Comparison of ENCODE assay signal across 8 mouse cellular contexts in genomic region chr12:32953596-32954215, GRCm38 (mm10). TPM values are rescaled to one million over a fixed set of nuclear protein-coding genes. Genes with fewer than 3 reads are reported as not detected.
A peak's percentile ranks its signal among the peaks of the same experiment; 100 is the strongest.
DNase-seq lines count a peak whose midpoint lies in the region; ATAC-seq and TF ChIP-seq lines count a peak whose summit lies in the region.

Gene Sypl, plus strand, starts transcription at chr12:32953891.

- peak within 1 kb of the TSS; percentile 80 for H3K9ac ChIP-seq in forebrain, embryonic 16.5 days (replicated peaks; ENCODE audit: low read depth, low read length)
- peak within 1 kb of the TSS; percentile 80 for H3K9ac ChIP-seq in lung, embryonic 14.5 days

- peaks cover 4% of the 10 kb centered on the region; the same call in 1 of the 2 replicates for H3K27me3 ChIP-seq in G1E (ENCODE audit: insufficient read depth, low read length)
- H3K27me3 ChIP-seq in forebrain, embryonic 16.5 days (replicated peaks; ENCODE audit: control insufficient read depth, insufficient read depth, low read length) = no peaks in the 10 kb centered on the region
- no peaks in the 10 kb centered on the region for H3K27me3 ChIP-seq in lung, embryonic 14.5 days (ENCODE audit: insufficient read depth, low read length)
- H3K27me3 ChIP-seq in thymus, adult 2 months (ENCODE audit: control insufficient read depth, insufficient read depth, low read length) = no peaks in the 10 kb centered on the region

- H3K4me3 ChIP-seq in G1E (ENCODE audit: low read depth, low read length) = peak within 1 kb of the TSS; percentile 93
- H3K4me3 ChIP-seq in forebrain, embryonic 16.5 days (replicated peaks; ENCODE audit: low read length) = peak within 1 kb of the TSS; percentile 83
- H3K4me3 ChIP-seq in layer of hippocampus, adult 2 months = peak within 1 kb of the TSS; percentile 76
- H3K4me3 ChIP-seq in lung, embryonic 14.5 days (ENCODE audit: low read depth, low read length) = peak within 1 kb of the TSS; percentile 82
- H3K4me3 ChIP-seq in olfactory bulb, adult 2 months (ENCODE audit: insufficient read depth, low read depth, low read length) = peak within 1 kb of the TSS; percentile 92
- H3K4me3 ChIP-seq in thymus, adult 2 months (ENCODE audit: control insufficient read depth, insufficient read depth, low read length) = peak within 1 kb of the TSS; percentile 96

- intact Hi-C loops in heart, postnatal 36 days (cut with DNase I) = loop anchor here (2.0 to 5.0 kb wide), 3 partner anchors 57 to 236 kb away; no protein-coding TSS in a partner anchor

- peak within 1 kb of the TSS; percentile 97 for H3K27ac ChIP-seq in forebrain, embryonic 16.5 days (ENCODE audit: low read length)
- peak within 1 kb of the TSS; percentile 98 for H3K27ac ChIP-seq in layer of hippocampus, adult 2 months
- peak within 1 kb of the TSS; percentile 98 for H3K27ac ChIP-seq in lung, embryonic 14.5 days (ENCODE audit: low read depth)
- H3K27ac ChIP-seq in olfactory bulb, adult 2 months (ENCODE audit: insufficient read depth, low read depth, low read length) = peak within 1 kb of the TSS; percentile 95
- peak within 1 kb of the TSS; percentile 87 for H3K27ac ChIP-seq in thymus, adult 2 months (ENCODE audit: control insufficient read depth, insufficient read depth, low read length)

- H3K36me3 ChIP-seq in G1E (replicated peaks) = peaks cover 2% of the 10 kb centered on the region
- no peaks in the 10 kb centered on the region for H3K36me3 ChIP-seq in forebrain, embryonic 16.5 days (ENCODE audit: control insufficient read depth, insufficient read depth)
- no peaks in the 10 kb centered on the region for H3K36me3 ChIP-seq in lung, embryonic 14.5 days (ENCODE audit: insufficient read depth)
- no peaks in the 10 kb centered on the region for H3K36me3 ChIP-seq in thymus, adult 2 months (ENCODE audit: control insufficient read depth, insufficient read depth, low read length)

- peak; percentile 98 for ATAC-seq in G1E (ENCODE audit: extremely low read depth, insufficient number of reproducible peaks, low FRiP score, poor library complexity, severe bottlenecking)
- peak; percentile 96 for ATAC-seq in forebrain, embryonic 16.5 days
- ATAC-seq in lung, embryonic 14.5 days (ENCODE audit: insufficient read depth) = peak; percentile 99

- peak; percentile 99 for DNase-seq in G1E (ENCODE audit: low spot score)
- DNase-seq in cerebellum, adult 18-20 months = peak; percentile 93
- peak; percentile 93 to 95 for DNase-seq in heart, postnatal 36 days
- peak; percentile 91 to 96 for DNase-seq in layer of hippocampus, adult 2 months (ENCODE audit: low spot score in 2 of 2)
- DNase-seq in lung, embryonic 14.5 days = peak; percentile 99
- peak; percentile 91 for DNase-seq in thymus, adult 2 months

- peaks cover 22% of the 10 kb centered on the region for H3K4me1 ChIP-seq in G1E (ENCODE audit: insufficient read depth, low read depth, low read length)
- H3K4me1 ChIP-seq in forebrain, embryonic 16.5 days (replicated peaks; ENCODE audit: control insufficient read depth, insufficient read depth, low read length) = peaks cover 9% of the 10 kb centered on the region
- peaks cover 8% of the 10 kb centered on the region for H3K4me1 ChIP-seq in lung, embryonic 14.5 days (ENCODE audit: insufficient read depth)
- peaks cover 5% of the 10 kb centered on the region; the same call in 1 of the 2 replicates for H3K4me1 ChIP-seq in olfactory bulb, adult 2 months (ENCODE audit: control insufficient read depth, insufficient read depth, low read length)
- peaks cover 4% of the 10 kb centered on the region for H3K4me1 ChIP-seq in thymus, adult 2 months (replicated peaks; ENCODE audit: control insufficient read depth, insufficient read depth, low read length)

- WGBS in forebrain, embryonic 16.5 days = under 1% methylated on average over 42 of the region's 52 CpGs
- under 1% methylated on average over 48 of the region's 52 CpGs for WGBS in lung, embryonic 14.5 days
- WGBS in olfactory bulb, adult 2 months = under 1% methylated on average over 38 of the region's 52 CpGs
- under 1% methylated on average over 52 of the region's 52 CpGs for WGBS in thymus, adult 2 months

- TF ChIP-seq POLR2A in olfactory bulb, adult 2 months (IDR thresholded peaks at IDR 0.05; ENCODE audit: insufficient read depth, low read depth, low read length) = no peak; the same call in 1 of the 2 replicates
- TF ChIP-seq POLR2A in thymus, adult 2 months (IDR thresholded peaks at IDR 0.05; ENCODE audit: control insufficient read depth, extremely low read depth, insufficient read depth, low read length, poor library complexity) = 0 out of 2 replicates have a peak, but pooled peaks have one; percentile 6

- no peaks in the 10 kb centered on the region for H3K9me3 ChIP-seq in G1E (replicated peaks)
- H3K9me3 ChIP-seq in forebrain, embryonic 16.5 days (ENCODE audit: control insufficient read depth, low read length) = no peaks in the 10 kb centered on the region
- no peaks in the 10 kb centered on the region for H3K9me3 ChIP-seq in lung, embryonic 14.5 days (ENCODE audit: low read depth, low read length)

- no peak for TF ChIP-seq CTCF in G1E (IDR thresholded peaks at IDR 0.05; ENCODE audit: low read depth, low read length)
- no peak for TF ChIP-seq CTCF in layer of hippocampus, adult 2 months (conservative IDR thresholded peaks at IDR 0.05)
- no peak for TF ChIP-seq CTCF in lung, embryonic 14.5 days (IDR thresholded peaks at IDR 0.05; ENCODE audit: low read depth)
- TF ChIP-seq CTCF in olfactory bulb, adult 2 months (IDR thresholded peaks at IDR 0.05; ENCODE audit: insufficient read depth, low read depth, low read length) = no peak
- no peak for TF ChIP-seq CTCF in thymus, adult 2 months (IDR thresholded peaks at IDR 0.05; ENCODE audit: borderline replicate concordance, control insufficient read depth, extremely low read depth, insufficient read depth, low read length, poor library complexity)

- H3K4me2 ChIP-seq in forebrain, embryonic 16.5 days (ENCODE audit: low read length) = peak within 1 kb of the TSS; percentile 77
- H3K4me2 ChIP-seq in lung, embryonic 14.5 days = peak within 1 kb of the TSS; percentile 68

RNA-seq across cellular contexts. Expression of gene Sypl, which starts in this region (rescaled TPM):
- total RNA-seq in G1E (2014; fragmentation: Nextera tagmentation) (63.6 and 71.5 TPM in 2 replicates), G1E (2017) (56.3 and 57.9 TPM in 2 replicates)
- polyA plus RNA-seq in G1E (2012) = 4.2 and 5.5 TPM in 2 replicates
- polyA plus RNA-seq in forebrain, embryonic 16.5 days (2015; fragmentation: Nextera tagmentation; extraction: Ambion mirVana) = 37.8 and 47.8 TPM in 2 replicates
- total RNA-seq in heart, postnatal 36 days (2021) = 10 to 100 TPM; 87.0 to 90.2 TPM
- 10 to 100 TPM; 44.1 to 46.0 TPM for total RNA-seq in layer of hippocampus, adult 2 months (2021)
- 133 and 139 TPM in 2 replicates for polyA plus RNA-seq in lung, embryonic 14.5 days (2014; fragmentation: Nextera tagmentation; extraction: Ambion mirVana)
- polyA plus RNA-seq in olfactory bulb, adult 2 months (2012; ENCODE audit: insufficient read depth, insufficient read length, low replicate concordance, missing spikeins) = not detected in 2 replicates
- 44.8 and 62.4 TPM in 2 replicates for polyA plus RNA-seq in thymus, adult 2 months (2012; rRNA removed)

Comparison
In these comparisons a context has a peak if more than half of its experiments do, and no peak if none do; other contexts are left out.
1. Peak in every context shown above with its lines: DNase-seq, ATAC-seq, H3K4me3 ChIP-seq and H3K27ac ChIP-seq.